8 mouse cellular contexts compared by ENCODE assay signal in genomic region chr11:77489591-77490235, GRCm38 (mm10). TPM values are rescaled to one million over a fixed set of nuclear protein-coding genes. Genes with fewer than 3 reads are reported as not detected.
DNase-seq lines count a peak whose midpoint lies in the region; ATAC-seq and TF ChIP-seq lines count a peak whose summit lies in the region.

TSS of gene Ankrd13b (minus strand) at chr11:77489678.

- H3K4me1 ChIP-seq in embryonic fibroblast, embryonic 13.5 days (ENCODE audit: control insufficient read depth, insufficient read depth, low read length): peaks cover 11% of the 10 kb centered on the region
- peaks cover 52% of the 10 kb centered on the region for H3K4me1 ChIP-seq in heart, embryonic 16.5 days (ENCODE audit: control insufficient read depth, insufficient read depth, low read length)
- H3K4me1 ChIP-seq in lung, adult 2 months (ENCODE audit: control insufficient read depth, insufficient read depth, low read length): peaks cover 30% of the 10 kb centered on the region

- peak within 1 kb of the TSS; percentile 58 for H3K4me3 ChIP-seq in embryonic fibroblast, embryonic 13.5 days (ENCODE audit: insufficient read depth, low read length)
- peak within 1 kb of the TSS; percentile 87 for H3K4me3 ChIP-seq in heart, embryonic 16.5 days (ENCODE audit: low read length)
- peak within 1 kb of the TSS; percentile 79 for H3K4me3 ChIP-seq in lung, adult 2 months (replicated peaks; ENCODE audit: extremely low read depth, low read depth, low read length)

- under 1% methylated on average over 72 of the region's 87 CpGs for WGBS in heart, embryonic 16.5 days
- 2% methylated on average over 78 of the region's 87 CpGs for WGBS in large intestine, adult 2 months
- WGBS in lung, adult 2 months: 5% methylated on average over 61 of the region's 87 CpGs

- peak within 1 kb of the TSS; percentile 60 for H3K27ac ChIP-seq in embryonic fibroblast, embryonic 13.5 days (ENCODE audit: insufficient read depth, low read length)
- 0 out of 2 replicates have a peak within 1 kb of the TSS, but pooled peaks have one; percentile 11 for H3K27ac ChIP-seq in heart, embryonic 16.5 days (ENCODE audit: low read length)

- no peaks in the 10 kb centered on the region for H3K36me3 ChIP-seq in heart, embryonic 16.5 days (ENCODE audit: control insufficient read depth, insufficient read depth)

- peak; percentile 83 for DNase-seq in adrenal gland, postnatal 14 days
- DNase-seq in large intestine, adult 2 months (ENCODE audit: low read depth, low spot score): no peak
- DNase-seq in lung, adult 2 months: peak; percentile 64
- DNase-seq in retina, adult 2 months (ENCODE audit: low read depth, low spot score): peak; percentile 57

- TF ChIP-seq POLR2A in embryonic fibroblast, embryonic 13.5 days (IDR thresholded peaks at IDR 0.05; ENCODE audit: low read depth, low read length): peak; percentile 41; the same call in 1 of the 2 replicates
- no peak for TF ChIP-seq POLR2A in lung, adult 2 months (IDR thresholded peaks at IDR 0.05; ENCODE audit: borderline replicate concordance, extremely low read depth, low read depth, low read length)

- peak; percentile 18 for ATAC-seq in CD4-positive, CD25-positive, alpha-beta regulatory T cell, adult 4 months
- ATAC-seq in heart, embryonic 16.5 days (replicated peaks; ENCODE audit: extremely low read depth, insufficient read depth, low FRiP score): 0 out of 2 replicates have a peak, but pooled peaks have one; percentile 17
- ATAC-seq in inflammation-experienced regulatory T-cells, adult 6 months: no peak

- H3K9me3 ChIP-seq in heart, embryonic 16.5 days (replicated peaks; ENCODE audit: control insufficient read depth, low read length): no peaks in the 10 kb centered on the region

- no peaks in the 10 kb centered on the region for H3K27me3 ChIP-seq in heart, embryonic 16.5 days (ENCODE audit: control insufficient read depth, insufficient read depth, low read length)

- H3K4me2 ChIP-seq in heart, embryonic 16.5 days (ENCODE audit: low read depth, low read length): peak within 1 kb of the TSS; percentile 99

- TF ChIP-seq CTCF in embryonic fibroblast, embryonic 13.5 days (IDR thresholded peaks at IDR 0.05; ENCODE audit: borderline replicate concordance, insufficient read depth, low read length): no peak
- TF ChIP-seq CTCF in lung, adult 2 months (IDR thresholded peaks at IDR 0.05; ENCODE audit: insufficient read depth, low read length): no peak

- peak within 1 kb of the TSS; percentile 89 for H3K9ac ChIP-seq in heart, embryonic 16.5 days (ENCODE audit: low read length)

RNA-seq across cellular contexts. Expression of gene Ankrd13b, which starts in this region (rescaled TPM):
- polyA plus RNA-seq in CD4-positive, CD25-positive, alpha-beta regulatory T cell, adult 4 months (2017; shearing (Covaris generic)): 1 to 10 TPM; 1.3 to 1.4 TPM
- total RNA-seq in adrenal gland, postnatal 14 days (2021): 8.2 and 10.4 TPM in 2 replicates
- polyA plus RNA-seq in embryonic fibroblast, embryonic 13.5 days (2011; ENCODE audit: insufficient read length, low read depth, missing spikeins): 12.3 and 15.6 TPM in 2 replicates
- polyA plus RNA-seq in heart, embryonic 16.5 days (2015; fragmentation: Nextera tagmentation; extraction: Ambion mirVana): 2.0 and 3.7 TPM in 2 replicates
- 15.1 and 17.8 TPM in 2 replicates for polyA plus RNA-seq in large intestine, adult 2 months (2012; rRNA removed)
- polyA plus RNA-seq in lung, adult 2 months (2012; rRNA removed): 21.8 and 22.4 TPM in 2 replicates
- 1 to 10 TPM in 1 of 3 experiments, under 1 TPM in 2; 0.39 to 1.6 (median 0.91) TPM for polyA plus RNA-seq in inflammation-experienced regulatory T-cells, adult 6 months (2017; shearing (Covaris generic))
